Mouse (Mus musculus) bone marrow, adult 2 months (tissue): Measurements from ENCODE around the gene Iqcf6.

Source experiments
- CTCF ChIP-seq: fragments of 200-500 bp; IDR thresholded peaks from 2 replicates; pipeline ENCODE4 v1.5.1; 2011; ENCODE audit warnings: low read length, control low read depth; ENCODE audit not compliant: control insufficient read depth, insufficient read depth
- POLR2A ChIP-seq: fragments of 200-500 bp; IDR thresholded peaks from 2 replicates; pipeline ENCODE4 v1.6.1; 2011; ENCODE audit warnings: low read depth, mild to moderate bottlenecking, control low read depth, low read length, borderline replicate concordance; ENCODE audit not compliant: control insufficient read depth

GRCm38 (mm10) chr9:106592158-106592557 is 34.2 kb upstream of the Iqcf6 start:
- TF ChIP-seq CTCF: no peak
- no peak for TF ChIP-seq POLR2A
